Mouse (Mus musculus): ENCODE measurements around the gene Cyp8b1.

GRCm38 (mm10) chr9:121906456-121906855, 9.6 kb downstream of the Cyp8b1 start:
- TF ChIP-seq ZNF384 (IDR thresholded peaks at IDR 0.05; ENCODE audit: low read depth, low read length) = no peak
- no peak for TF ChIP-seq HCFC1 (IDR thresholded peaks at IDR 0.05; ENCODE audit: borderline replicate concordance, insufficient read depth, low read length)
- no peak for TF ChIP-seq MAFK (IDR thresholded peaks at IDR 0.05; ENCODE audit: insufficient read depth, low read depth, low read length)
- TF ChIP-seq ZC3H11A (IDR thresholded peaks at IDR 0.05; ENCODE audit: borderline replicate concordance, low read depth, low read length) = no peak

All from ES-E14 (cell line).